Mouse (Mus musculus): Measurements from ENCODE around the gene Olfr93. TPM values are rescaled to one million over a fixed set of nuclear protein-coding genes. Genes with fewer than 3 reads are reported as not detected.

Gene Olfr93
- polyA plus RNA-seq, 1 experiment from 2014 or later, result not detected

DNA sequence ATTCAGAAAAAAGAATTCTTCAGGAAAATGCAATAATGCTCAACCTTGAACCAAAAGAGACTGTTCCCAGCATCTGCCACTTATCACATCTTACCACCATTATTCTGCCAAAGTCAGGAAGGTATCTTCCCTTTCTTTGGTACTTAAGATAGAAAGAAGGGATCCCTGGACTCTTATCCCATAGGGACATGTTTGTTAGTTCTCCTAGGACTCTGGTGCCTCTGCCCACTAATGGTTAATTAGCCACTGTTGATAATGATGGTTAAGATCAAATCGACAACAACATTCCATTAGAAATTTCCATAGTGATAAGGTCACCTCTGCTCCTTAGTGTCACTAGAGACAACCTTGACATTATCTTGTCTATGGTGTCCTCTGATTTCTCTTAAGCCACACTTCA, 63.1 kb downstream of the Olfr93 start, which contains the start of gene Olfr91:
TSS of gene Olfr91 (minus strand) at position 101 of the 400 bp plus-strand sequence.
- Histone ChIP-seq H3K9me3 (replicated peaks) (no peaks in the 10 kb centered on the region), H3K4me3 (replicated peaks) (no peak within 1 kb of the TSS), H3K4me1 (no peaks in the 10 kb centered on the region), H3K27ac (replicated peaks) (no peak within 1 kb of the TSS), H3K36me3 (no peaks in the 10 kb centered on the region), H3K9ac (replicated peaks) (no peak within 1 kb of the TSS), H3K4me2 (no peak within 1 kb of the TSS), H3K27me3 (replicated peaks) (no peaks in the 10 kb centered on the region)
- ATAC-seq (ENCODE audit: low FRiP score), result no peak
- 91% methylated on average over 1 of the region's 1 CpGs for WGBS

DNA sequence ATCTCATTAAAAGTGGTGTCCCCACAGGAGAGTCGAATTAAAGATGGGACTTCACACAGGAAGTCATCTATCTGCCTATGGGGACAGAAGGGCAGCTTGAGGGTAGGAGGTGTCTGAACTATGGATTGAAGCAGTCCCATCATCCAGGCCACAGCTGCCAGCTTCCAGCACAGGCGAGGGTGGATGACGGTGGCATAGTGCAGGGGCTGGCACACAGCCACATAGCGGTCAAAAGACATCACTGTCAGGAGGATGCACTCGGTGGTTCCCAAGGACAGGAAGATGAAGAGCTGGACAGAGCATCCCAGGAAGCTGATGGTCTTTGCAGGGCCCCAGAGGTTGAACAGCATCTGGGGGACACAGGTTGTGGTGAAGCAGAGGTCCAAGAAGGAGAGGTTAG, 68.0 kb downstream of the Olfr93 start:
- H3K27ac ChIP-seq (replicated peaks), result no peak overlapping the region
- H3K27me3 ChIP-seq (replicated peaks), result no peaks in the 10 kb centered on the region
- no peak overlapping the region for H3K4me3 ChIP-seq (replicated peaks)
- H3K9me3 ChIP-seq (replicated peaks), result no peaks in the 10 kb centered on the region
- H3K36me3 ChIP-seq, result no peaks in the 10 kb centered on the region
- H3K4me1 ChIP-seq, result no peaks in the 10 kb centered on the region
- no peak overlapping the region for H3K4me2 ChIP-seq
- no peak for ATAC-seq (ENCODE audit: low FRiP score)
- 80% methylated on average over 5 of the region's 5 CpGs for WGBS
- no peak overlapping the region for H3K9ac ChIP-seq (replicated peaks)

DNA sequence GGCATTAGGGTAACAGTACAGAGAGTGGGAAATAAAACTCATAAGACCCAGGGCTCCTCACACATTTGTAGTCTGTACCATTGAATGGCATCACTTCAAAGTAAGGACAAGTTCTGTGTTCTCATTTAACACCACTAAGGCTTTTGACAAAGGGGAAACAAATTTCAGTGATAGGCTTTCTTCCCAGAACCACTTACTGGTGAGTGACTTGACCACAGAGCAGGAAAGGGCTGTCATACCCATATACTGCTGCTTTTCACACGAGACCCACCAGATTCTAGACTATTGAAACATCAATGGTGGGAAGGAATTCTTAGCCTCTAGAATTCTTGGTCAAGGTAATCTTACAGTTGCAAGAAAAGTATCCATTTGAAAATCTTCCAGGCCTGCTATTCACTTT, 69.1 kb downstream of the Olfr93 start:
- no peak overlapping the region for H3K27ac ChIP-seq (replicated peaks)
- H3K9me3 ChIP-seq (replicated peaks), result no peaks in the 10 kb centered on the region
- H3K36me3 ChIP-seq, result no peaks in the 10 kb centered on the region
- 83% methylated on average over 1 of the region's 1 CpGs for WGBS
- no peak overlapping the region for H3K9ac ChIP-seq (replicated peaks)
- ATAC-seq (ENCODE audit: low FRiP score), result no peak
- H3K4me2 ChIP-seq, result no peak overlapping the region
- H3K27me3 ChIP-seq (replicated peaks), result no peaks in the 10 kb centered on the region
- no peaks in the 10 kb centered on the region for H3K4me1 ChIP-seq
- H3K4me3 ChIP-seq (replicated peaks), result no peak overlapping the region

Other genes starting within 250 kb of the Olfr93 start
- gene Rnf39, start 218.6 kb downstream of the Olfr93 start, polyA plus RNA-seq (2015; fragmentation: Nextera tagmentation; extraction: Ambion mirVana), result 1.9 and 2.0 TPM in 2 replicates
- 155 and 168 TPM in 2 replicates for gene Ppp1r11, start 209.8 kb downstream of the Olfr93 start, polyA plus RNA-seq (2015; fragmentation: Nextera tagmentation; extraction: Ambion mirVana)
- 59.2 and 62.9 TPM in 2 replicates for gene Znrd1, start 202.9 kb downstream of the Olfr93 start, polyA plus RNA-seq (2015; fragmentation: Nextera tagmentation; extraction: Ambion mirVana)
- gene Znrd1as, start 202.9 kb downstream of the Olfr93 start, polyA plus RNA-seq (2015; fragmentation: Nextera tagmentation; extraction: Ambion mirVana), result 5.5 and 5.8 TPM in 2 replicates
- gene 2410137M14Rik, start 180.3 kb downstream of the Olfr93 start, polyA plus RNA-seq (2015; fragmentation: Nextera tagmentation; extraction: Ambion mirVana), result 0.27 TPM in 1 of 2 replicates, not detected in the other
- gene H2-M5, start 172.0 kb downstream of the Olfr93 start, polyA plus RNA-seq (2015; fragmentation: Nextera tagmentation; extraction: Ambion mirVana), result 2.5 and 2.7 TPM in 2 replicates
- 200 and 252 TPM in 2 replicates for gene Zfp57, start 160.3 kb downstream of the Olfr93 start, polyA plus RNA-seq (2015; fragmentation: Nextera tagmentation; extraction: Ambion mirVana)
- gene Mog, start 138.1 kb downstream of the Olfr93 start, polyA plus RNA-seq (2015; fragmentation: Nextera tagmentation; extraction: Ambion mirVana), result 1.5 and 2.0 TPM in 2 replicates
- 77.9 and 90.1 TPM in 2 replicates for gene Gabbr1, start 115.5 kb downstream of the Olfr93 start, polyA plus RNA-seq (2015; fragmentation: Nextera tagmentation; extraction: Ambion mirVana)
- gene Olfr90, start 73.0 kb downstream of the Olfr93 start, polyA plus RNA-seq (2015; fragmentation: Nextera tagmentation; extraction: Ambion mirVana), result 0.06 TPM in 1 of 2 replicates, not detected in the other
- gene Olfr91, start 63.2 kb downstream of the Olfr93 start, polyA plus RNA-seq (2015; fragmentation: Nextera tagmentation; extraction: Ambion mirVana), result not detected in 2 replicates
- gene Olfr92, start 41.4 kb downstream of the Olfr93 start, polyA plus RNA-seq (2015; fragmentation: Nextera tagmentation; extraction: Ambion mirVana), result not detected in 2 replicates
- 3.8 TPM in 1 of 2 replicates, not detected in the other for gene Ubd, start 32.4 kb upstream of the Olfr93 start, polyA plus RNA-seq (2015; fragmentation: Nextera tagmentation; extraction: Ambion mirVana)
- 0.14 and 0.19 TPM in 2 replicates for gene Olfr94, start 39.5 kb upstream of the Olfr93 start, polyA plus RNA-seq (2015; fragmentation: Nextera tagmentation; extraction: Ambion mirVana)
- 0.04 TPM in 1 of 2 replicates, not detected in the other for gene Olfr95, start 51.6 kb upstream of the Olfr93 start, polyA plus RNA-seq (2015; fragmentation: Nextera tagmentation; extraction: Ambion mirVana)
- not detected in 2 replicates for gene Olfr96, start 58.7 kb upstream of the Olfr93 start, polyA plus RNA-seq (2015; fragmentation: Nextera tagmentation; extraction: Ambion mirVana)
- not detected in 2 replicates for gene Olfr97, start 75.8 kb upstream of the Olfr93 start, polyA plus RNA-seq (2015; fragmentation: Nextera tagmentation; extraction: Ambion mirVana)
- gene Olfr98, start 102.3 kb upstream of the Olfr93 start, polyA plus RNA-seq (2015; fragmentation: Nextera tagmentation; extraction: Ambion mirVana), result not detected in 2 replicates
- gene H2-M3, start 108.7 kb upstream of the Olfr93 start, polyA plus RNA-seq (2015; fragmentation: Nextera tagmentation; extraction: Ambion mirVana), result 1.7 and 3.2 TPM in 2 replicates
- gene Olfr99, start 122.0 kb upstream of the Olfr93 start, polyA plus RNA-seq (2015; fragmentation: Nextera tagmentation; extraction: Ambion mirVana), result not detected in 2 replicates
- not detected in 2 replicates for gene Olfr101, start 142.8 kb upstream of the Olfr93 start, polyA plus RNA-seq (2015; fragmentation: Nextera tagmentation; extraction: Ambion mirVana)
- not detected in 2 replicates for gene Olfr102, start 155.6 kb upstream of the Olfr93 start, polyA plus RNA-seq (2015; fragmentation: Nextera tagmentation; extraction: Ambion mirVana)
- not detected in 2 replicates for gene Olfr103, start 178.2 kb upstream of the Olfr93 start, polyA plus RNA-seq (2015; fragmentation: Nextera tagmentation; extraction: Ambion mirVana)
- gene Olfr104-ps, start 198.1 kb upstream of the Olfr93 start, polyA plus RNA-seq (2015; fragmentation: Nextera tagmentation; extraction: Ambion mirVana), result not detected in 2 replicates
- not detected in 2 replicates for gene Olfr105-ps, start 217.5 kb upstream of the Olfr93 start, polyA plus RNA-seq (2015; fragmentation: Nextera tagmentation; extraction: Ambion mirVana)
- not detected in 2 replicates for gene Olfr106-ps, start 228.9 kb upstream of the Olfr93 start, polyA plus RNA-seq (2015; fragmentation: Nextera tagmentation; extraction: Ambion mirVana)
- 0.04 TPM in 1 of 2 replicates, not detected in the other for gene Olfr107, start 237.7 kb upstream of the Olfr93 start, polyA plus RNA-seq (2015; fragmentation: Nextera tagmentation; extraction: Ambion mirVana)

Data from neural tube, embryonic 15.5 days (tissue).